Mouse (Mus musculus) testis, postnatal 14 days (tissue): ENCODE results near the gene Pga5.

Experiments
- DNase-seq: peaks from one replicate; pipeline ENCODE4 v3.0.0; 2021; ENCODE audit warnings: low spot score

Pga5 gene

GRCm38 (mm10) chr19:10665093-10665492 is 12.8 kb downstream of the Pga5 start:
- DNase-seq: no peak

GRCm38 (mm10) chr19:10662665-10663064 is 15.2 kb downstream of the Pga5 start:
- DNase-seq: no peak

- DNase-seq: no peak
Measured at GRCm38 (mm10) chr19:10661919-10662318, 16.0 kb downstream of the Pga5 start.

- DNase-seq: no peak
Measured at GRCm38 (mm10) chr19:10661373-10661772, 16.5 kb downstream of the Pga5 start.

- DNase-seq: no peak
Measured at GRCm38 (mm10) chr19:10658406-10658805, 19.5 kb downstream of the Pga5 start.

GRCm38 (mm10) chr19:10657742-10658141 is 20.1 kb downstream of the Pga5 start:
- DNase-seq: no peak

GRCm38 (mm10) chr19:10656058-10656457 is 21.8 kb downstream of the Pga5 start:
- no peak for DNase-seq

GRCm38 (mm10) chr19:10648156-10648555 is 29.7 kb downstream of the Pga5 start:
- no peak for DNase-seq

- no peak for DNase-seq
Measured at GRCm38 (mm10) chr19:10645616-10646015, 32.3 kb downstream of the Pga5 start.

- no peak for DNase-seq
Measured at GRCm38 (mm10) chr19:10640589-10641378, 37.1 kb downstream of the Pga5 start.

- DNase-seq: no peak
Measured at GRCm38 (mm10) chr19:10640080-10640479, 37.8 kb downstream of the Pga5 start.

GRCm38 (mm10) chr19:10637840-10638239 is 40.0 kb downstream of the Pga5 start:
- DNase-seq: no peak

- DNase-seq: peak; percentile 30
Measured at GRCm38 (mm10) chr19:10634872-10635318, 43.0 kb downstream of the Pga5 start.

- no peak for DNase-seq
Measured at GRCm38 (mm10) chr19:10634106-10634871, 43.6 kb downstream of the Pga5 start, which contains the start of gene Vwce. Vwce (plus strand) TSS chr19:10634213.
